ENCODE assay signal across 8 mouse cellular contexts in the genomic region with DNA sequence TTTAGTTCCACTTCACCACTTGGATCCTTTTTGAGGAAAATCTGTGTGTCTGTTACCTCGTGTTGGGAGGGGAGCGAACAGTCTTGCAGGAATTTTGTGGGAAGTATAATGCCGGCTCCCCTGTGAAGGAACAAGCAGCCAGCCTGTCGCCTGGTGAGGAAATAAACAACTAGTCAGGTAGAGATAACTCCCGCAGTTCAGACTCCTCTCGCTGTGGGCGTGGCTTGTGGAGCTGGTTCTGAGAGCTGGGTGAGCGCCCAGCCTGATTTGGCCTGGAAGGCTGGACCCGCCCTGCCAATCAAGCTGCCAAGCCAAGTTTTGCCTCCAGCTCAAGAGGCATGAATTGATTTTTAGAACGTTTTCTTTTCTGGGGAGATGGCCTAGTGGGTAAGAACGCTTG. TPM values are rescaled to one million over a fixed set of nuclear protein-coding genes. Genes with fewer than 3 reads are reported as not detected.
DNase-seq lines count a peak whose midpoint lies in the region; ATAC-seq and TF ChIP-seq lines count a peak whose summit lies in the region.

No protein-coding gene starts in this region.

- TF ChIP-seq POLR2A in cortical plate, adult 2 months (IDR thresholded peaks at IDR 0.05; ENCODE audit: extremely low read depth, insufficient read depth, low read length) = 0 out of 2 replicates have a peak, but pooled peaks have one; percentile 38

- H3K27ac ChIP-seq in cortical plate, adult 2 months (ENCODE audit: insufficient read depth, low read length) = no peak overlapping the region

- peak overlapping the region; percentile 36 for H3K4me3 ChIP-seq in cortical plate, adult 2 months (ENCODE audit: insufficient read depth, low read length)

- TF ChIP-seq CTCF in cortical plate, adult 2 months (IDR thresholded peaks at IDR 0.05; ENCODE audit: extremely low read depth, insufficient read depth, low read length) = no peak

- H3K4me1 ChIP-seq in cortical plate, adult 2 months (ENCODE audit: control insufficient read depth, insufficient read depth, low read length) = no peaks in the 10 kb centered on the region; the same call in 1 of the 2 replicates

- ATAC-seq in activated CD4-positive, CD25-positive, alpha-beta regulatory T cell, adult 4 months = no peak

- peak; percentile 59 to 61 for DNase-seq in adrenal gland, adult 18-20 months (ENCODE audit: low spot score in 2 of 2)
- peak; percentile 67 for DNase-seq in gastrocnemius, postnatal 25 days
- peak; percentile 26 for DNase-seq in induced T-regulatory cell, adult 2 months (ENCODE audit: low read depth)
- peak; percentile 14 to 40 for DNase-seq in left cerebral cortex, adult 8-10 months (ENCODE audit: low spot score in 2 of 2)
- DNase-seq in lung, postnatal 4 days = peak; percentile 72 to 86
- peak; percentile 55 to 68 for DNase-seq in right cerebral cortex, adult 2 months (ENCODE audit: low spot score in 2 of 2)

RNA-seq across cellular contexts. Expression of a gene that starts 0.6 kb away (rescaled TPM):
- total RNA-seq in adrenal gland, adult 18-20 months (2021) = under 1 TPM; 0.10 to 0.17 TPM
- polyA plus RNA-seq in cortical plate, adult 2 months (2012; rRNA removed) = 3.6 and 3.7 TPM in 2 replicates
- total RNA-seq in gastrocnemius, postnatal 25 days (2021) = under 1 TPM; 0.10 to 0.11 TPM
- total RNA-seq in left cerebral cortex, adult 8-10 months (2022) = 1 to 10 TPM; 8.0 to 10.0 (median 8.2) TPM
- not detected for polyA plus RNA-seq in activated CD4-positive, CD25-positive, alpha-beta regulatory T cell, adult 4 months (2017; shearing (Covaris generic))

Comparison
In these comparisons a context has a peak if more than half of its experiments do, and no peak if none do; other contexts are left out.
1. DNase-seq: peak in every context shown above with its lines; median percentile 79 in lung, postnatal 4 days; 67 in gastrocnemius, postnatal 25 days; 62 in right cerebral cortex, adult 2 months; 60 in adrenal gland, adult 18-20 months; 27 in left cerebral cortex, adult 8-10 months; 26 in induced T-regulatory cell, adult 2 months.
2. RNA of a gene that starts 0.6 kb away (total RNA-seq): 8.0 to 10.0 TPM in left cerebral cortex, adult 8-10 months; 0.10 to 0.17 TPM in adrenal gland, adult 18-20 months and 0.10 to 0.11 TPM in gastrocnemius, postnatal 25 days; every median in the first group is over 4 times any median in the second.